10 mouse cellular contexts compared by ENCODE assay signal in genomic region chr4:115984967-115985366, GRCm38 (mm10). TPM values are rescaled to one million over a fixed set of nuclear protein-coding genes. Genes with fewer than 3 reads are reported as not detected.
DNase-seq lines count a peak whose midpoint lies in the region; ATAC-seq and TF ChIP-seq lines count a peak whose summit lies in the region.
"Had no signal": no experiment of that assay in that cellular context is flagged by ENCODE, and none has a peak within 500 bp of the region (broad histone marks: within the 10 kb centered on the region; RNA-seq: fewer than 3 reads in every experiment).

No protein-coding gene starts in this region.

- H3K9ac ChIP-seq in forebrain, embryonic 11.5 days (ENCODE audit: low read length), result no peak overlapping the region
- no peak overlapping the region for H3K9ac ChIP-seq in forebrain, embryonic 16.5 days (replicated peaks; ENCODE audit: low read depth, low read length)
- no peak overlapping the region for H3K9ac ChIP-seq in midbrain, postnatal 0 days (replicated peaks; ENCODE audit: low read length, poor library complexity, severe bottlenecking)

- no peaks in the 10 kb centered on the region for H3K36me3 ChIP-seq in forebrain, embryonic 11.5 days (ENCODE audit: control insufficient read depth, insufficient read depth, low read length)
- H3K36me3 ChIP-seq in forebrain, embryonic 16.5 days (ENCODE audit: control insufficient read depth, insufficient read depth), result no peaks in the 10 kb centered on the region
- no peaks in the 10 kb centered on the region for H3K36me3 ChIP-seq in midbrain, postnatal 0 days (ENCODE audit: insufficient read depth, low read length)
- no peaks in the 10 kb centered on the region for H3K36me3 ChIP-seq in midbrain, embryonic 10.5 days

- H3K27me3 ChIP-seq in forebrain, embryonic 11.5 days (ENCODE audit: control insufficient read depth, insufficient read depth, low read length), result peaks cover 24% of the 10 kb centered on the region
- peaks cover 28% of the 10 kb centered on the region for H3K27me3 ChIP-seq in forebrain, embryonic 16.5 days (replicated peaks; ENCODE audit: control insufficient read depth, insufficient read depth, low read length)
- H3K27me3 ChIP-seq in midbrain, postnatal 0 days (ENCODE audit: insufficient read depth, low read length), result peaks cover 21% of the 10 kb centered on the region
- H3K27me3 ChIP-seq in midbrain, embryonic 10.5 days (ENCODE audit: low read depth, poor library complexity, severe bottlenecking), result peaks cover 62% of the 10 kb centered on the region

- WGBS in forebrain, embryonic 11.5 days, result 32% methylated on average over 8 of the region's 8 CpGs
- WGBS in forebrain, embryonic 16.5 days, result 44% methylated on average over 8 of the region's 8 CpGs
- WGBS in midbrain, postnatal 0 days, result 50% methylated on average over 8 of the region's 8 CpGs
- 32% methylated on average over 8 of the region's 8 CpGs for WGBS in midbrain, embryonic 10.5 days

- peaks cover under 1% of the 10 kb centered on the region; the same call in 1 of the 2 replicates for H3K4me1 ChIP-seq in forebrain, embryonic 11.5 days (replicated peaks; ENCODE audit: control insufficient read depth, insufficient read depth, low read length)
- 0 out of 2 replicates have a peak, but pooled peaks cover 2% of the 10 kb centered on the region for H3K4me1 ChIP-seq in forebrain, embryonic 16.5 days (replicated peaks; ENCODE audit: control insufficient read depth, insufficient read depth, low read length)
- no peaks in the 10 kb centered on the region for H3K4me1 ChIP-seq in midbrain, postnatal 0 days (ENCODE audit: insufficient read depth, low read length)
- H3K4me1 ChIP-seq in midbrain, embryonic 10.5 days, result peaks cover 23% of the 10 kb centered on the region

- peak; percentile 48 for DNase-seq in forebrain, embryonic 11.5 days (ENCODE audit: low spot score)
- DNase-seq in midbrain, postnatal 0 days (ENCODE audit: low spot score), result no peak
- no peak for DNase-seq in midbrain, embryonic 10.5 days (ENCODE audit: low spot score)
- peak; percentile 51 to 57 for DNase-seq in lung, postnatal 4 days
- DNase-seq in MN1 (ENCODE audit: low spot score), result no peak
- DNase-seq: heart, adult 2 months had no signal

- no peak overlapping the region for H3K27ac ChIP-seq in forebrain, embryonic 11.5 days (ENCODE audit: low read depth, low read length)
- H3K27ac ChIP-seq in forebrain, embryonic 16.5 days (ENCODE audit: low read length), result no peak overlapping the region
- no peak overlapping the region for H3K27ac ChIP-seq in midbrain, postnatal 0 days (ENCODE audit: low read depth, low read length)
- H3K27ac ChIP-seq in midbrain, embryonic 10.5 days (replicated peaks), result no peak overlapping the region
- H3K27ac ChIP-seq: heart, adult 2 months; macrophage had no signal

- ATAC-seq in forebrain, embryonic 11.5 days (replicated peaks; ENCODE audit: low FRiP score), result no peak
- no peak for ATAC-seq in forebrain, embryonic 16.5 days
- no peak for ATAC-seq in midbrain, postnatal 0 days (ENCODE audit: low FRiP score)
- peak; percentile 41 for ATAC-seq in common myeloid progenitor, adult 5-6 weeks (replicated peaks; ENCODE audit: low read depth, poor library complexity, severe bottlenecking)
- ATAC-seq in erythroid progenitor cell, adult 5-6 weeks (replicated peaks; ENCODE audit: low FRiP score, poor library complexity, severe bottlenecking), result no peak

- no peak overlapping the region for H3K4me3 ChIP-seq in forebrain, embryonic 11.5 days (ENCODE audit: low read depth, low read length)
- no peak overlapping the region for H3K4me3 ChIP-seq in forebrain, embryonic 16.5 days (replicated peaks; ENCODE audit: low read length)
- no peak overlapping the region for H3K4me3 ChIP-seq in midbrain, postnatal 0 days (ENCODE audit: low read depth, low read length)
- H3K4me3 ChIP-seq in midbrain, embryonic 10.5 days, result no peak overlapping the region
- H3K4me3 ChIP-seq: heart, adult 2 months had no signal

- no peaks in the 10 kb centered on the region for H3K9me3 ChIP-seq in forebrain, embryonic 11.5 days (ENCODE audit: control insufficient read depth, low read length)
- H3K9me3 ChIP-seq in forebrain, embryonic 16.5 days (ENCODE audit: control insufficient read depth, low read length), result no peaks in the 10 kb centered on the region
- H3K9me3 ChIP-seq in midbrain, postnatal 0 days (ENCODE audit: low read length), result no peaks in the 10 kb centered on the region
- H3K9me3 ChIP-seq in midbrain, embryonic 10.5 days (replicated peaks), result no peaks in the 10 kb centered on the region

- peak; percentile 55 for TF ChIP-seq CTCF in midbrain, postnatal 0 days (IDR thresholded peaks at IDR 0.05)

- H3K4me2 ChIP-seq in forebrain, embryonic 11.5 days (ENCODE audit: low read depth, low read length, severe bottlenecking), result no peak overlapping the region
- H3K4me2 ChIP-seq in forebrain, embryonic 16.5 days (ENCODE audit: low read length), result no peak overlapping the region
- H3K4me2 ChIP-seq in midbrain, postnatal 0 days (ENCODE audit: low read depth, low read length, poor library complexity, severe bottlenecking), result no peak overlapping the region

RNA-seq across cellular contexts. Expression of gene Faah, which starts 32.8 kb away (rescaled TPM):
- polyA plus RNA-seq in forebrain, embryonic 11.5 days (2014; fragmentation: Nextera tagmentation; extraction: Ambion mirVana), result 1.2 and 1.7 TPM in 2 replicates
- 12.7 and 17.1 TPM in 2 replicates for polyA plus RNA-seq in forebrain, embryonic 16.5 days (2015; fragmentation: Nextera tagmentation; extraction: Ambion mirVana)
- 25.8 and 43.1 TPM in 2 replicates for total RNA-seq in midbrain, postnatal 0 days (2014; rRNA removed)
- polyA plus RNA-seq in midbrain, postnatal 0 days (2015; fragmentation: Nextera tagmentation; extraction: Ambion mirVana), result 30.6 and 31.2 TPM in 2 replicates
- polyA plus RNA-seq in midbrain, embryonic 10.5 days (2016; fragmentation: Nextera tagmentation; extraction: Ambion mirVana), result 1.4 and 2.7 TPM in 2 replicates
- 2.2 and 3.4 TPM in 2 replicates for total RNA-seq in common myeloid progenitor, adult 5-6 weeks (2017)
- 0.84 TPM in 1 of 2 replicates, not detected in the other for total RNA-seq in erythroid progenitor cell, adult 5-6 weeks (2015; ENCODE audit: low replicate concordance)
- 0.64 TPM in 1 of 2 replicates, not detected in the other for total RNA-seq in erythroid progenitor cell, adult 5-6 weeks (2017; ENCODE audit: low replicate concordance)

RNA-seq across cellular contexts. Expression of gene Dmbx1, which starts 45.2 kb away (rescaled TPM):
- polyA plus RNA-seq in forebrain, embryonic 11.5 days (2014; fragmentation: Nextera tagmentation; extraction: Ambion mirVana), result 0.35 and 0.48 TPM in 2 replicates
- 0.10 TPM in 1 of 2 replicates, not detected in the other for polyA plus RNA-seq in forebrain, embryonic 16.5 days (2015; fragmentation: Nextera tagmentation; extraction: Ambion mirVana)
- 9.6 and 10.3 TPM in 2 replicates for total RNA-seq in midbrain, postnatal 0 days (2014; rRNA removed)
- polyA plus RNA-seq in midbrain, postnatal 0 days (2015; fragmentation: Nextera tagmentation; extraction: Ambion mirVana), result 7.7 and 8.7 TPM in 2 replicates
- 38.5 and 39.4 TPM in 2 replicates for polyA plus RNA-seq in midbrain, embryonic 10.5 days (2016; fragmentation: Nextera tagmentation; extraction: Ambion mirVana)
- total RNA-seq in common myeloid progenitor, adult 5-6 weeks (2017), result not detected in 2 replicates
- not detected in 2 replicates for total RNA-seq in erythroid progenitor cell, adult 5-6 weeks (2015; ENCODE audit: low replicate concordance)
- total RNA-seq in erythroid progenitor cell, adult 5-6 weeks (2017; ENCODE audit: low replicate concordance), result not detected in 2 replicates
- total RNA-seq: heart, adult 2 months had no signal
- polyA plus RNA-seq: heart, adult 2 months; macrophage had no signal

Comparison
In these comparisons a context has a peak if more than half of its experiments do, and no peak if none do; other contexts are left out.
1. DNase-seq: peak in forebrain, embryonic 11.5 days (single experiment) and lung, postnatal 4 days (2 of 2); none in midbrain, postnatal 0 days (single experiment), midbrain, embryonic 10.5 days (single experiment) and MN1 (single experiment).